Mouse (Mus musculus): ENCODE measurements at regions not wholly inside any gene's neighbourhood (a gene's known extent, or its start where the extent isn't known, plus 50 kb on each side); places are given as distances from the start of the nearest gene placed in this dataset.
"Not testable (repeated sequence)": the region's sequence is repeated elsewhere in the genome, so short reads cannot be mapped to it uniquely, and the experiment has no call there.

DNA sequence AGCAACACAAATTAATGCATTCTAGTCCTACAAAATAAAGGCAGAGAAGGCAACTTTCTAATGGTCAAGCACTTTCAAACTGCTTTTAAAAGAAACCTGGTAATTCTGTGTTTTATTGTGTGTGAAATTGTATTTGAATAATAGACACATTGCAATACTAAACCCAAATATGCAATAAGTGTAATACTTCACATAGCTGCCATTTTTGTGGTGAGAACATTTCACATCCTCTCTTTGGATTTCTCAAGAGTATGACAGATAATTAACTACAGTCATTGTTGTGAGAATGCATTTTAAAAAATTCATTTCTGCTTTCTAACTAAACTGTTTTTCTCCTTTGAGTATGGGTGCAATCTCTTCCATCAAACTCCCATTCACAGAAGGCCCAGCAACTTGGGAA is 256.4 kb downstream of the Sema3d start:
- no peak for DNase-seq

DNA sequence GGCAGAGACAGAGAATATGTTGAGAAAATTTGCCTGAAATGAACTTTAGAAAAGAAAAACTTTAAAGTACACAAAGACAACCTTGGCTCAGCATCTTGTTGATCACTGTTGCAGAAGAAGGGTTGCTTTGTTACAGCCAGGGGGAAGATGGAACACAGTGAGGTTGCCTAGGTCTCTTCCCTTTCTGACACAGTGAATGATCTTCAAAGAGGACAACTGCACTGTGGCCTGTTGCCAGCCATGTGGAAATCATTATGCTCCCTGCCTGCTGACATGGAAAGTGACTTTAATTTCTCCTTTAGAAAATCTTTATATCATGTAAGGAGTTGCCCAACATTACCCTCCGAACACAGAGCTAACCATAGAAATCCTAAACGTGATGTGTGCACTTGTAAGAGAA is 263.1 kb downstream of the Sema3d start:
- no peak for DNase-seq

DNA sequence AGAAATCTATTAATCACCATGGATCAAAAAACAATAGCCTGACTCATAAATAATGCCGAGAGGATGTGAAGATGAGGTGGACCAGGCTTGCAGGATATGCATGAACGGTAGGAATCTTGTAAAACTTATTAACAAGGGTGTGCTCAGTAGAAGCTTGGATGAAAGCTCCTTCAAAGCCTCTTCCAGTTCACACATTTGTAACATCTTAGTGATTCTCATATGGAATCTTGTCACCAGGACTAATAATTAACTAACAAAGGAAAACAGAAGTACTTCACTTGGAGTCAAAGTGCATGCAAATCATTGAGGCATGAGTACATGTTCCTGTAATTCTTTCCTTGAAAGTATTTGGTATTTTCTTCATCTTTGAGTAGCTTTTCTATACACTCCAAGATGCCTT is 290.5 kb downstream of the Sema3d start:
- DNase-seq = no peak

DNA sequence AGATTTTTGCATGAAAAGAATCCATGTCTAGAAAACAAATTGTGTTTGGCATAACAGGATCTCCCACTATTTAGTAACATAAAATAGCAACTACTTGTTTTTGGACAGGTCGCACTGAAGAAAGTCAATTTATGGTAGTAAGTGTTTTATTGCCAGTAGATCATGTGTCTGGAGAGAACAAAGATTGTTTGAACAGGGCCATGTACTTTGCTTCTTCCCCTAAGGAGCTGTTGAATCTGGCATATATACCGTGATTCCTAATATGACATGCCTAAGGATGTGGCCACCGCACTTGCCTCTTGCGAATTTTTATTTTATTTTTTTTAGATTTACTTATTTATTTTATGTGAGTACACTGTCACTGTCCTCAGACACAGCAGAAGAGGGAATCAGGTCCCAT is 290.9 kb downstream of the Sema3d start:
- no peak for DNase-seq

DNA sequence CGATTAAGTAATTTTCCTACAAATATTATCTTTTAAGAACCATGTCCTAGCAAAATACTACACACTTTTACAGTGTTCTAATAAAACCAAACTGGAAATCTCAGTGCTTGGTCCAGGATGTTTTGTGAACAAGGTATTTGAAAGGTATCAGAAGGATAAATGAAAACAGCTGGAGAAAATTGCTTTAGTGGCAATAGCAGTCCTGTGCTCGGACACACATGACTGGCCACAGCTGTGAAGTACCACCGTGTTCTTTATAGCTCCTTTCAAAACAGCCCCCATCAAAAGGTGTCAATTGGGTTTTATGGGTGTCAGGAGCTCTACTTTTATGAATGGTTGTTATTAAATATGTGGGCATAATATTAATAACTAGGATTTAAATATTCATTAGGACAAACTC is 293.5 kb downstream of the Sema3d start:
- DNase-seq = no peak

DNA sequence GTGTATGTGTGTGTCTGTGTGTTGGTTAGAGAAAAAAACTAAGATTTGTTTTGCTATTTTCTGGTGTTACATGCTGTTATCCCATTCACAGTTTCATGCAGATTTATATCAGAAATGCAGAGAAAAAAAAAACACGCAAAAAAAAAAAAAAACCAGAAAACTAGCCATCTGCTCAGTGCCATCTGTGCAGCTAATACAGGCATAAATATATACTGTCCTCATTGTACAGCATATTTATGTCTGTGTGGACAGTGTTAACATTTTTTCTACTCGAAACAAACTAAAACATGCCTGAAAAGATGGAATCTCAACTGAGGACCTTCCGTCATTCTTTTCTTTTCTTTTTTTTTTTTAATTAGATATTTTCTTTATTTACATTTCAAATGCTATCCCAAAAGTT is 331.7 kb downstream of the Sema3d start:
- DNase-seq = no peak

DNA sequence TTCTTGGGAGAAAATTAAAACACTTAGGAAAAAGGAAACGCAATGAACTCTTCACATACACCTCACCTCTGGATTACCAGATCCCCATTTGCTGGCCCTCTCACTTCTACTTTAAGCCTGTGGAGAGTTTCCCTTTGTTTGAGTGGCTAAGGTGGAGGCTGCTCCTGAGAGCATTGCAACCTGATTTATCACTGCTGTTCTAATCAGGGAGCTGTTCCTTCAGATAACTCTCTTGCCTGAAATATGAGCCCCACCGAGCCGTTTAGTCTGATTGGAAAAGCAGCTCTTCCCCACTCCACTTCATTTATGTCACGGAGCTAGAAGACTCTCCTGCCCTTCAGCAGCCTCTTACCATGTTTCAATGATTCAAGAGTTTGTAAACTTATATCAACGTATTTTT is 368.3 kb downstream of the Sema3d start:
- DNase-seq = no peak

DNA sequence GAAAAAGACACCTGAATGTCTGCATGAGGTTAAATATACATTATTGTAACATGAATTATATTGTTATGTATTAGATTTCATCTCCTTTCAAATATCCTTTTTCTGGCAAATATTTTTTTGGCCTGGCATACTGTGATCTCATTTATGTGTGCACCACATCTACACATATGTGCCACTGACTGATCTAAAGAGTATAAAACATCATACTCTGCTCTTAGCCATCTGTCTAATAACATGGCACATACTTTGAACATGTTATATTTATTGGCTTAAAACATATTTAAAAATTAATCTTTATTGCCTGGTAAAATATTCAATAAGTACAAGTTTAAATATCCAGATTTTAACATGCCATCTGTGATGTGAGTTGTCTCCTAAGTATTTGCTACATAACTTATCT is 365.6 kb upstream of the Sema3a start:
- no peak for DNase-seq

DNA sequence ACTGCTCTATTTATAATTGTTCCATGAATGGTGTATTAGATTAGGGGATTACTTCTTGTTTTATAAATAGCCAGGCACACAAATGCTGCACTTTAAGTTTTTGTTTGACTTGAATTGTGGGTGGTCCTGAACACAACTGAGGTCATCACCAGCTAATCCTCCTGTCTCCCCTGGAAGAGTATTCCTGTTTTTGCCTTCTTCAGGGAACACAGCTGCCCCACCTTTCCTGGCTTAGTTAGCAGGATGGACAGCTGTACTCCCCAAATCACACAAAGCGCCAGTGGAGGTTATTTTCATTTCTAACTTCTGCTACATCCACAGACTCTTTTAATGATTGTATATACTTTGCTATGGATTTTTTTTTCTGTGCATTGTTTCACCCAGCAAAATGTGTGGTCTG is 357.8 kb upstream of the Sema3a start:
- no peak for DNase-seq

DNA sequence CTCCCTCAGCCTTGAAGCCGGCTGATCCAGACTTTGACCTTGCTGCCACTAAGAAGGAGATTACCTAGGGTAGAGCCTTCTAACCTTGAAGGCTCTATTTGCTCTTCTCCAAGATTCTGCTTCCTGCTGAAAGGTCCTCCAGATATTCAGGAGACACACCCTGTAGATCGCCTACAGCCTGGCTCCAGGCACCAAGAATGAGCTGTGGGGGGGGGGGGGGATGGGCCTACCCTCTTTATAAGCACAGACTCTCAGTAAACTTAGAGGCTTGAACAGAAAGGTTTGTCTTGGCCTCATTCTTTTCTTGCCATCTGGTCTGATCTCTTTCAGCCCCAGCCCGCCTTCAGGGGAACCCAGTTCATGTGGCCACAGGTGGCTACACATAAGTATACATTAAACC is 342.5 kb upstream of the Sema3a start:
- no peak for DNase-seq

DNA sequence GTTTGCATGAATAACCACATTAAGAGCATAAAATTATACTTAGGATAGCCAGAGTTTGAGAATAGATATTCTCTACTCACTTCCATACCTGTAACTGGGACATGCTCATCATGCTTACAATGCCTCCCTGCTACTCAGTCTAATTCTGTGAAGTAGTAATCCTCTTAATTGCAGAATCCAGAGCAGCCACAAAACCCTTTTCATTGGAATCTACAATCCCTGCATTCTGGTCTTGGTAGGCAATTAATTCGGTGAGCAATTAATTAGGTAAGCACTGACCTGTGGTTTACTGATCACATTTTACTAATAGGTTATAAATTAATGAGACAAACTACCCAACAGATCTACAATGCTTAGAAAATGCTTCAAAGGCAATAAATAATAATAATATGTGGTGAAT is 316.5 kb upstream of the Sema3a start:
- DNase-seq = no peak

DNA sequence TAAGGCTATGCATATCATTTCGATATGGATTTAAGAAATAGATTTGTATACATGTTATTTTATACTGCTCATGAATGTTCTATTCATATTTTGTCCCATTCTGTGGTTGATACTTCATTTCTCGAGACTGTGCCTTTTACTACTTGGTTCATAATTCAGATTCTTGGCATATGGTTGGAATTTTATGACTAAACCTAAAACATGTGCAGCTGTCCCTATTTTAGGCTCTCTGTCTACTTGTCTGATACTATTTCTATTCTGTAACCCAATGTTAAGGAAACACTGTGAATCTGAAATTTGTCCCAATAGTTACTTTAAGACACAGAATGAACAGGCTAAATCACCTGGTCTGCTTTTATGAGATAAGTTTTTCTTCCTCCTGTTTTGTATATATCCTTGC is 315.3 kb upstream of the Sema3a start:
- no peak for DNase-seq

DNA sequence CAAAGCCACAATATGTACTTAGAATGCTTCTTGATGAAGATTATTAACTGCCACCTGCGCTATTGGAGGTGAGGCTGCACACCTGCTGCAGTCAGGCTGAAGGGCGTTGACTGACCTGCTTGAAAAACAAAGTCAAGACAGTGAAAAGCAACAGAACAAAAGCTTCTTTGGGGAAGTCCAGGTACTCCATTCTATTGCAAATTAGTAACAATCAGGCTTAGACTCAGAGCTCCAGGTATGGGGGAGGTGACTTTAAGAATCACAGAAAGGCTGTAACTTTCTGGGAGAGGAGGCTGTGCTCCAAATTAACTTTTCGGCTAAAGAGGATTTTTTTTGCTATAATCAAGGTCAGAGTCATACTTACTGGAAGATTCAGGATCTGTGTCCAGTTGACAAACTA is 278.0 kb upstream of the Sema3a start:
- not testable (repeated sequence) for DNase-seq

DNA sequence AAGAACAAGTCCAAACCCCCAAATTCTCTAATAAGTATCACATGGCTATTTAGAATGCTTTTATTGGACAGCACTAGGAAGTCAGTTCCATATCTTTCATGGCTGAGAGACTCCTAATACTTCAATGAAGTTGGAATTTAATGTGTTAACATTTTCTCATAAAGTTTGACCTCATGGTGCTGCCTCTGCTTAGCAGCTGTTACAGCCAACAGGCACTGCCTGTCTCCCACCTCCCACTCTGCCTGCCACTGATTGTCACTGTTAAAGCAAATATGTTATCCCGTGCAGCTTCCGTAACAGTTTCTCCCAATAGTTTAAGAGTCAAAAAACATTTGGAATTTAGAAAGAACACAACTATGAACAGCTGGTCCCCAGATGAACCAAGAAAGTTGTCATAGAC is 268.3 kb upstream of the Sema3a start:
- no peak for DNase-seq

DNA sequence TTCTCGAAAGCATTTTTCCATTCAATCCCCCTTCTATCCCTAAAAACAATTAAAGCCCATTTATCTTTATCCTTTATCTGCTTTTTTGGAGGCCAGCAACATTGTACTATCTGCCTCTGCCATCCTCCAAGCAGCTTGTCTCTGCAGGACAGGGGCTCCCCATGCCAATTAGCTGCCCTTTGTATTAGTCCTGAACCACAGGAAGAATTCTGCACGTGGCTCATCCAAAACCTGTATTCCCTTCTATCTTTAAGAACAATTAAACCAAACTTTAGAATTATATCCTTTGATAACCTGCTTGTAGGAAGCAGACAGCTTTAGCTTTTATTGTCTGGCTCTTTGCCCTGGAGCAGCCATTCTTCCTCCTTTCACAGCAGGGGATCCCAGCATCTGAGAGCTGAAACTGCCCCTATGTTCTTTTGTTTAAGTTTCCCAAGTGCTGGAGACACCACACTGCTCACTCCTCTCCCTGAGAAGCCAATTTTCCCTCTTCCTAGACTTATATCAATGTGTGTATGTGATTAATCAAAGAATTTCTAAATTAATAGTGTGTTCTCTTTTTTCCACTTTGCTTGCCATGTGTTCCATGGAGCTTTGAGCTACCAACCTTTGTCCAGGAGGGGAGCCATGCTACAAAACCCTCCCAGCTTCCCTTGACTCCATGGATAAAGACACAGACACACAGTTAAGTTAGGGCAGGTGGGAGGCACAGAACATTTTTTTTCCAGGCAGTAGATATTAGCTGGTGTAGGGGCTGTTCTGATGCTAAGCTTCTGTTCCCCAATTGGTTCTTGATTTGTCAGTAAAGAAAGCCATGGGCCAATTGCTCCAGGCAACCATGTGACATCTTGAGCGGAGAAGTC is 256.6 kb upstream of the Sema3a start:
- DNase-seq = no peak

DNA sequence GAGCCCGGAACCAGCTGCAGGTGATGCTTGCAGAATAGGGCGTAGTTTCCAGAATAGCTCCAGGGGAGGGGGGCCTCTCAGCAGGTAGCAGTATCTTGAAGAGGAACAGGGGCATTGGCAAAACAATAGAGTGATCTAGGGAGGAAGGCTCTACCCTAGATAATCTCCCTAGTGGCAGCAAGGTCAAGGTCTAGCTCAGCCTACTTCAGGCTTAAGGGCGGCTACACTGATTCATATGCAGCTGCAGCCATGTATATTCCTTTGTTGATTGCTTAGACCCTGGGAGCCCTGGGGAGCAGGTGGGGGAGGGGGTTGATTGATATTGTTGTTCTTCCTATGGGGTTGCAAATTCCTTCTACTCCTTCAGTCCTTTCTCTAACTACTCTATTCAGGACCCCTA is 252.3 kb upstream of the Sema3a start:
- DNase-seq = no peak

DNA sequence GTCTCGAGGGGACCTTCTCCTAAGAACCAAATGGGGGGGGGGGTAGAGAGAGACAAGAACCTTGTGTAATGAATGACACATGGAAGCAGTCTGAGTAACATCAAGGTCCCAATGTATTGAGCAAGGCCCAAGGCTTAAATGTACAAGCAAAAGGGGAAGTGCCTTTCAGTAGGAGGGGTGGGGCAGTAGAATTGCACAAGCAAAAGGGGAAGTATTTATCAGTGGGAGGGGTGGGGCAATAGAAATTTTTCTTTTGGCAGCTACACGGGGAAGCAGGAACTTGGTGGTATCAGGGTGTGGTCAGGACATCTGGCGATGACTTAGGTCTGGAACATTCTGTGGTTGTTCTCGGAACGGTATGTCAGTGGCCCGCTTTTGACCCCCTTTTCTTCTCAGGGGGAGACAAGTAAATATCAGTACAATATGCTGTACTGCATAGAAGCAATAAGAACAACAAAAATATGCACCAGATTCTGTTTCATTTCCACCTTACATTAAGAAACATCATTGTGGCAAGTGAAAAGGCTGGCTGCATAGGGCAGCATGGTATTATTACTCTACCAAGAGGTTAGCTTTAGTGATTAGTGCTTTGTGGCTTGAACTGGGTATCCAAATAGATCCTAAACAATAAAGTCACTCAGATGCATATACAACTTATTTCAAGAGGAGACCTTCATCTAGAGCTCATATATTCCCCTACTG is 247.5 kb upstream of the Sema3a start:
- DNase-seq = peak; percentile 0

DNA sequence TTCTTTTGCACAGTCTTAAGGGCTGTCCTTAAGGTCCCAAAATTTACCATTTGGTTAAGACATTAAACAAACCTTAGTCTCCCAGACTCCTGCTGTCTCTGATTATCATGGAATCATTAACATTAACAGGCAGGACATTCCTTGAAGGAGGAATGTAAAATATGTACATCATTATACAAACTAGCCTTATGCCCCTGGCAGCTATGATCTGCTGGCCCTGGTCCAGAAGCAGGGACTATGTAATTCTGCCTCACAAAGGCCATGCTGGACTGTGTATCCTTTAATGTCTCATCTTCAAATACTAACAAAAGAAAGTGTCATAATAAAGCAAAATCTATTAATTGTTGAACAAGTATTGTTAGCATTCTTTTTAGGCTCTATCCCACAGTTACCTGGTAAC is 232.9 kb upstream of the Sema3a start:
- no peak for DNase-seq

DNA sequence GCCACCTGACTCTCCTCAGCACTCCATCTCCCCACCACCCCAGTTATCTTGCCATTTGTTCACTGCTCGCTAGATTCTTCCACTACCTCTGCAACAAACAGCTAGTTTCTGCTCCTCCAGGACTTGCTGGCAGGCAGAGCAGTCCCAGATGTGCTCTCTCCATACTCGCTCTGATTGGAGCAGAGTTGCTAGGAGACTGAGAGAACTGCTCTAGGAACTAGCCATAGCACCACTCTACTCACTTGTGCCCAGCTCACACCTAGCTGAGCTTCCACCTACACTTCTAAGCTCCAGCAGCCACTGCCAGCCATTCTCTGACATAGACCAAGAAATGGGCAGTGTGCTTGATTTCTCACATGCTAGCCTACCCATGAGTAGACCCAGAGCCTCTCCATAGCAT is 230.6 kb upstream of the Sema3a start:
- DNase-seq = no peak

DNA sequence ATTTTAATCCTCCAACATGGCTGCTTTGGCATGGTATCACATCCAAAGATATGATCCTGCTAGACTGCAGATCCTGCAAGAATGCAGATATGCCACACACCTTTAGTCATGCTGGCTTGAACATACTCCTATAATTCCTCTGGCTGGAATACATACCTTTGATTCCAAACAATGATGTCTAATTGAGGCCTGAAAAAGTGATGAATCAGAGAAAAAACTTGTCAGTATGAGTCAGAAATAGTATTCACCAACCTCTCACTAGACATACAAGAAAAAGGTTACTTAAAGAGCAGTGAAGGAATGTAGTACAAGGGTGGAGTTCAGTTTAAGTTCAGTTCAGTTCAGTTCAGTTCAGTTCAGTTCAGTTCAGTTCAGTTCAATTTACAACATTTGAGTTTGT is 214.5 kb upstream of the Sema3a start:
- DNase-seq = no peak

DNA sequence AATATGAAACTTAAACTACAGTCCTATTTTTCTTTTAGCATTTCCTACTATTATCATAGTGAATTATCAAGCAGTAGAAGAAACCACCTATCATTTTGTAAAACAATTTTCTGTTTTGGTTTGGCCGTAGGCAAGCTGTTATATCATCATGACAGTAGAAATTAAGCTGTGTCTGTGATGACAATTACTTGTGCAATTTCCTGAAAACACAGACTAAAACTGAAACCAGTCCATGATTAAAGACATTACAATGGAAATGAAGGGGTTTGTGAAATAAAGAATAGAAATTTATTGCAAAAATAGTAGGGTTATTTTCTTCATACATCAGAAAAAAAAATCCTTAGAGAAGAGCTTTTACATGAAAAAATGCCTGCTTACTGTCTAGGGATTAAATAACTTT is 210.8 kb upstream of the Sema3a start:
- DNase-seq = no peak

DNA sequence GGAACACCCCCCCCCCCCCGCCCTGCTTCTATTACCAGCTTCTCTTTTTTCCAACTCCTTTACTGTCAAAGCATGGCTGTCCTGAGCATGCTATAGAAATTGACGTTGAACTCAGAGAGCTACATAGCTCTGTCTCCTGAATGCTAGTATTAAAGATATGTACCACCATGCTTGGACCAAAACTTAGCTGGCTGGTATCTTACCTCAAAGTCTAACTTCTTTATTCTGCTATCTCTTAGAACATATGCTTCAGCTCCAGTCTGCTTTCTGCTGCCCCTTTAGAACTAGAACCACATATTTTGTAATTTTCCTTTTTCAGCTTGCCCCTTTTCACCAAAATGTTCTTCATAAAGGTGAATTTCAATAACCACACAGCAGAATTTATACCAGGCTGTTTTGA is 205.9 kb upstream of the Sema3a start:
- no peak for DNase-seq

DNA sequence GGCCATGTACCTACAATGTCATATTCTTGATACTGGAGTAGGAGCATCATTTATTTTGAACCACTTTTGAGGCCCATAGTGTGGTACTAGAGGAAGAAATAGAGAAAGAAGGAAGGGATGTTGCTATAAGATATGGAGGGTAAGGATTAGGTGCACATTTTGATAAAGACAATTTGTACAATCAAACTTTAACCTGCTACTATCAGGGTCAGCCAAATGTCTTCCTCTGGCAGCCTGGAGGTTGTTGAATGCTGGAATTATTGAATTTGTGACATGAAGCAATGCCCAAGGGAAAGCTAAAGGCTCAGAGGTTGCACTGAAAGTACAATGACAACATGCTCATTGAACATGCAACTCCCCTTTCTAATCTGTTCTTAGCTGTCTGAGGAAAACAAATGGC is 202.3 kb upstream of the Sema3a start:
- DNase-seq = no peak

DNA sequence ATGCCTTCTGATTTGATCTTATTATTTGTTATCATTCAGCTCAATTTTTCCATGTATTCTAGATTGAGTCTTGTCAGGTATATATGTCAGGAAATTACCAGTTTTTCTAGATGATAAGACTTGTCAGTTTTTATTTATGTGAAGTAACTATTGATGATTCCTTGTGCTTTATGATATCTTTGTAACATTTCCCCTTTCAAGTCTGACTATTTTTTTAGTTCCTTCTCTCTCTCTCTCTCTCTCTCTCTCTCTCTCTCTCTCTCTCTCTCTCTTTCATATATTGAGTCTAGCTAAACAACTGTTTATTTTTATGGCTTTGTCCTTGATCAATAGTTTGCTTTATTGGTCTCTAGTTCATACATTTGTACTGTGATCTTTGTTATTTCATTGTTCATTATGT is 199.7 kb upstream of the Sema3a start:
- no peak for DNase-seq

DNA sequence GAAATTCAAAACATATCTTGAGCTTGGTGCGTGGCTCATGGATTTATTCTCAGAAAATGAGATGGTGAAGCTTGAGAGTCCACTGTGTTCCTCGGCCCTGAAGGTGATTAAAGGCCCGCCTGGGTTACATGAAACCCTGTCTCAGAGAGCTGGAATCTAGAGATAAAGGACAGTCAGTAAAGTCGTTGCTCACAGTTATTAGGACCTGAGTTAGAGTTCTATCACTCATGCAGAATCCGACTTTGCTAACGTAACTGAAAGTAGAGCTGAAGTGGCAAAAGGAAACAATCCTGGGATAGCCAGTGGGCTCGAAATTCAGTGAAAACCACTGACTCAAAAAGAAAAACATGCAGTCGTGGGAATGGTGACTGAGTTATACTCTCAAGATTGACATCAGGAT is 198.9 kb upstream of the Sema3a start:
- no peak for DNase-seq

Data from lung, postnatal 36 days (tissue).